Mouse (Mus musculus) fat pad, adult 2 months (tissue): ENCODE measurements around the gene Mlana.

Experiments used
- DNase-seq: peaks from one replicate; pipeline ENCODE4 v3.0.0-alpha.2; 2011; ENCODE audit warnings: low read depth, low spot score; ENCODE audit errors: extremely low read depth

Gene Mlana

DNA sequence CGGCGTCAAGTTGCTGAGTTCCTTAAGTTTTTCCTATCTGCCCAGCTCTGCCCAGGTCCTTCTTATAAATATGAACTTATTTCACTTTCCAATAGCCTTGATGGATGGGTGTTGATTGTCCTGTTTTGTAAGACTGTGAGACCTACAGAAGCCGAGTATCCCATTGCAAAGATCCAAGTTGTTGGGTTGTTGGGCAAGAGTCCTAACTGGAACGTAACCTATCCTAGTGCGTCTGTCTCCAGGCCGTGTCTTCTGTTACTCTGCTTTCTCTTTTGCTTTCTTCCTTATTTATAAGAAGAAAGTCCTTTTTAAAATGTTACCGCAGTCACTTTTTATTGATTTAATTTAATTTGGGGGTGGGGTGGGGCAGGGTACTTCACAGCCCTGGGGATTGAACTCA is 22.7 kb upstream of the Mlana start:
- DNase-seq: no peak

DNA sequence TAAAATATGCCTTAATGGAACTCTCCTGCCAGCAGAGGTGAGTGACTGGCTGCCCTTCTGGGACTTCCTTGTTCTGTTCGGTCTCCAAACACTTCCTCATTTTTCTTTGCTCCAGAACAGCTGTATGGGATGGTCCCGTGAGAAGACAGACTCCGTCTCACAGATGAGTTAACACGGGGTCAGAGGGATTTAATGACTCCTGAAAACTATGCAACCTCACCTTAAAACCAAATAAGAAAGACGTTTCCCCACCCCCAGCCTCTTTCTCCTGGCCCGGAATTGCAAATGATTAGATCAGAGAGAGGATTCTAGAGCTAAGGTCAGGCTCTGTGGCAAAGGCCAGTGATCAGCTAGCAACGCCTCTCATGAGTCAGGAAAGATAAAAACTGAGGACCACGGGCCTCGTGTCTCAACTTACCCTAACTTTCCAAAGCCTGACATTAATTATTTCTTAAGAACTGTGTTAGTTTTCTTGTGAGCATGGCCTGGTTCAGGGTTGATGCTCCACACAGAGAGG is 22.0 kb upstream of the Mlana start:
- no peak for DNase-seq

DNA sequence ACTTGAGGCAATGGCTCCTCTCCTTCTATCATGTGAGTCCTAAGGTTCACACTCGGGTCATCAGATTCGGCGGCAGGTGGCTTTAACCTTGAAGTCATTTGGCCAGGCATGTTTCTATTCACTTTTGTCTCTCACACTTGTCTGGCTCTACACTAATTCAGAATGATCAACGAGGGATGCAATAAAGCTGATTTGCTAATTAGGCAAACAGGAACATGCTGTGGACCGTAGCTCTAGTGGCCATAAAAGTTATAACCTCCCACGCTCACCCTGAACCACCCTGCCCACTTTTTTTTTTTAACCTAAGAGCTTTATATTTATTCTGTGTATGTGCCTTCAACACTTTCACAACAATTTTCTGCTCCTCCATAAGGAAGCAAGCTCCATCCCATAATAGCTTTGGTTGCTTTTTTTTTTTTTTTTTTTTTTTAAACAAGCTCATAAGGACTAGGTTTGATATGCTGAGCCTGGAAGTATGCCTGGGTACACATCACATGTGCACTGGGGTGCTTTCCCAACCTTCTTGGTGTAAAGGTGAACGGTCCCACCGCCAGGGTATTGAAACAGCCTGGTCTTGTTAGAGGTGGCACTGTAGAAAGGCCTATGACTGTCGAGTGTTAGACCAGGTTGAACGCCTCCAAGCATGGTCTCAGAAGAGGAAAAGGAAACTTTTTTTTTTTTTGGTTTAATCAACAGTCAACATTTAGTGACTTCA is 21.0 kb upstream of the Mlana start:
- DNase-seq: peak; percentile 100

DNA sequence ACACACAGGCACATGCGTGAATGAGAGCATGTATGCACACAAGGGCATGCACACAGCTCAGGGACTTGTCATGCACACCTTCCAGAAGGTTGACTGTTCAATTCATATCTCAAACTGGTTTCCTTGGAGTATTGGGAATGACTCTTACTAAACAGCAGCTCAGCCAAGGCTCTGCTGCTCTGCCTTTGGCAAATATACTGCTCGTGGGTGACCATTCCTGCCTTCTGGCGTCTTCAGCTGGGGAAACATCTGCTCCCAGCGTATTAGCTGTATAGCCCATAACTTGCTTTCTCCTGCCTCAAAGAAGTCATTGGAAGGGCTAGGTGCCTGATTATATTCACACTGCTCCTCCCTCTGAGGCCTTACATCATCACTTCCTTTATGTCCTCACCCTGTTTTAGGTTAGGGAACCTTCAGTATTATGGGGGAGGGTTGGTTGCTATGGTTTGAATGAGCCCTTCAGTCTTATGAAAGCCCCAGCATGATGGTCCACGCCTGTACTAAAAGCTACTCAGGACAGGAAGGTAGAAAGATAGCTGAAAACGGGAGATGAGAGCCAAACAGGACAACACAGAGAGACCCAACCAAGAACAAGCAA is 19.3 kb upstream of the Mlana start:
- no peak for DNase-seq

DNA sequence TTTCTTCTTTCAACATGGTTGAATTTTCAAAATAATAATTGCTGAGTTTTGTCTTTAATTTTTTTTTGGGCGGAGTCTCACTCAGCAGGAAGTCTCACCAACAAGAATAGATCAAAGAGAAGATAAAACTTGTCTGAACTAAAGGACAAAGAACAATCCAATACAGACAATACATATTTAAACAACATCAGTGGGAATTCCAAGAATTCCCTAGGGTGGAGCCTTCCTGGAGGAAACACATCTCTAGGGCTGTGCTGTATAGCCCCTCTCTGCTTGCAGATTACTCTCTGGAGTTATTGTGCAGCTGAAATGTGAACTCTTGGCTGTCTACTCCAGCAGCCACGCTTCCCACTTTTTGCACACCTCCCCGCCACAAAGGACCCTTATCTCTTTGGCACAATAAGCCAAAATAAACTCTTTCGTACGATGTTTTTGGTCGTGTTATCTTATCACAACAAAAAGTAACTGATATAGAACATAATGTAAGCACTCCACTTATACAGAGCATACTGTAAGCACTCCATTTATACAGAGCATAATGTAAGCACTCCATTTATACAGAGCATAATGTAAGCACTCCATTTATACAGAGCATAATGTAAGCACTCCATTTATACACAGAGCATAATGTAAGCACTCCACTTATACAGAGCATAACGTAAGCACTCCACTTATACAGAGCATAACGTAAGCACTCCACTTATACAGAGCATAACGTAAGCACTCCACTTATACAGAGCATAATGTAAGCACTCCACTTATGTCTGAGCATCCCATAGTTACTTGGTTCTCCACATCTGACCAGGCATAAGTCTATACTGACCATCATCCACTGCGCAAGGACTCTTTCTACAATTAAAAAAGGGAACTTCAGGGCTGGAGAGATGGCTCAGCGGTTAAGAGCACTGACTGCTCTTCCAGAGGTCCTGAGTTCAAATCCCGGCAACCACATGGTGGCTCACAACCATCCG is 17.2 kb upstream of the Mlana start:
- DNase-seq: no peak

DNA sequence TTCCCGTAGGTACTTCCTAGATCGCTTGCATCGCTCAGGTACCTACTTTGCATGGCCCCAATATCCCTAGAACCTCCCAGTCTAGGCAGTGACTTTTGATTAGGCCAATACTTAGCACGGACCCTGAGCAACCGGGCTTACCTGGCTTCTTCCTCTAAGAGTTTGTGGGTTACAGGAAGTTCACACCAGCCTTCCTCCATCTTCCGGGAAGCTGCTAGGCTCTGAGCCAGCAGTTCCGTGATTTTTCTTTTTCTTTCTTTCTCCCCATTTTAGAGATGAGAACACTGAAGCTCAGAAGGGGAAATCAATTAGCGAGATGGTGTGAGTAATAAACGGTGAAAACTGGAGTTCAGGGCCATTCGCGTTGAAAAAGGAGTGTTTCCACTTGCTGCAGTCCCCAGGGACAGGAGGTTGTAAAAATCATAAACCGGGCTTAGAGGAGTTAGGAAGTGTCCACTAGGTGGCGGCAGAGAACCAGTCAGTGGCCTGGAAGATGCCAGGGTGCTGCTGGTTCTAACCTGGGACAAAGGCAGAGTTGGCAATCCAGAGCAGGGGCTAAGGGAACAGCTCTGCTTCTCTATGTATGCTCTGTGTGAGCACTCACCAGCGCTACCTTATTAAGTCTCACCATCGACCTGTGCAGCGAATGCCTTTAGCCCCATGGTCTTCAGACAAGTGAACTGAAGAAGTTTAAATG is 13.6 kb upstream of the Mlana start:
- DNase-seq: no peak

DNA sequence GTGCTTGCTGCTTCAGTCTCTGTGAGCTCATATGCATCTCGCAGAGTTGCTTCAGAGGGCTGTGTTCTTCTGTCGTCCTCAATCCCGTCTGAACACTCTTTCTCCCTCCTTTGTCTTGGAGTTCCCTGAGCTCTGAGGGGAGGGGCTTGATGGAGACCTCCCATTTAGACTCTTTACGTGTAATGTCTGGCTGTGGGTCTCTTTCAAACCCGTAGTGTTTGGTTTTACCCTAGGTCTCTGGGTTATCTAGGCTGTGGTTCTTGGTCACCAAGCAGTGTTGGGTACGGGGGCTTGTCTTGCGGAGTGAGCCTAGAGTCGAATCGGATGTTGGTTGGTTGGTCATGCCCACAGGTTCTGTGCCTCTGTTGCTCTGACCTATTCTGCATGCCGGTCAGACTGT is 2.6 kb upstream of the Mlana start:
- DNase-seq: no peak

DNA sequence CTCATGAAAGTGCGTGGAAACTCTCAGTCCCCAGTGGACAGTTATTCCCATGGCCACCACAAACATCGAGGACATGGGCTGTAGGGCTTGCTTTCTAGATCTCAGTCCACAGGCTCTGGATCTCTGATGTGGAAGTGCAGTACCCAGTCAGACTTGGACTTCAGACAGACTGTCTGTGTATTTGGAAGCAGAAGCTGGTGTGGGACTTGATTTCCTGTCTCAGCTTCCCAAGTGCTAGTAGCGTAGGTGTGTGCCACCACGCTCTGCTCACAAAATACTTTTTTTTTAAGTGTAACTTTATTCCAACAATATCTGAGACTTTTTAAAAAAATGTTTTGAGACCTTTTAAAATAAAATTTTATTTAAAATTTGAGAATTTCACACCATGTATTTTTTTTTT is 1.3 kb upstream of the Mlana start:
- DNase-seq: no peak

DNA sequence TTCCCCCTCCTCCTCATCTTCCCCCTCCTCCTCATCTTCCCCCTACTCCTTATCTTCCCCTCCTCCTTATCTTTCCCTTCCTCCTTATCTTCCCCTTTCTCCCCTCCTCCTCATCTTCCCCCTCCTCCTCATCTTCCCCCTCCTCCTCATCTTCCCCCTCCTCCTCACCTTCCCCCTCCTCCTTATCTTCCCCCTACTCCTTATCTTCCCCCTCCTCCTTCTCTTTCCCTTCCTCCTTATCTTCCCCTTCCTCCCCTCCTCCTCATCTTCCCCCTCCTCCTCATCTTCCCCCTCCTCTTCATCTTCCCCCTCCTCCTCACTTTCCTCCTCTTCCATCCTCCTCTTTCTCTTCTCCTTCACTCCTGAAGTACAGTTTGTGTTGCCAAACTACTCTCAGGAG is 784 bp upstream of the Mlana start:
- DNase-seq: no peak

DNA sequence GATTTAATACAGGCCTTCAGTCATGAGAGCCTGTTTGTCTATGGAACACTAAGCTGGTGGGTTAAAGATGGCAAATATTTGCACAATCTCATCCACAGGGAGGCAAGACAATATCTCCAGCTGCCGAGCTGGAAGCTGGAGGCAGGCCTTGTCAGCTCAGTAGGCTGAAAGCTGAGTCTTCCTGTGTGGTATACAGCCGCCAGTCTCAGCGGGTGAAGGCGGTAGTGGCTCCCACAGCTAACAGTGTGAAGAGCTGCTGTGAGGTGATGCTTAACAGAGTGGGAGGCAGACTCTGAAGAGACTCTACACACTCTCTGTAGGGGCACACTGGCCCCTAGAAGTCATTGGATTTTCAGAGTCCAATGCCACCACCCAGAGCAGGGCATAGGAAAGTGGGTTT is 4.1 kb downstream of the Mlana start:
- no peak for DNase-seq

DNA sequence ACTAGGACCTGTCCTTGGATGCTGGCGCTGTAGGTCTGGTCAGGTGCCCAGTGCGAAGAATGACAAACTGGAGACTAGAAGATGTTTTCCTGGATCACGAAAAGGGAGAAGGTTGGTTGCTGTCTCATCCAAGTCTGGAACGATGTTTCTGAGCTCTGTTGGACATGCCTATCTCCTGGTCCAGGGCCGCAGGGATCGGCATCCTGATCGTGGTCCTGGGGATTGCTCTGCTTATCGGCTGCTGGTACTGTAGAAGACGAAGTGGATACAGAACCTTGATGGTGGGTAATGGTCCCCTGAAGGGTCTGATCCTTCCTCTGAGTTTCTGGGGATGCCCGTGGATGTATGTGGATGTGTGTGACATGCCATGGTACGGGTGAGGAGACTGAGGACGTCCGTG is 6.8 kb downstream of the Mlana start:
- DNase-seq: no peak

DNA sequence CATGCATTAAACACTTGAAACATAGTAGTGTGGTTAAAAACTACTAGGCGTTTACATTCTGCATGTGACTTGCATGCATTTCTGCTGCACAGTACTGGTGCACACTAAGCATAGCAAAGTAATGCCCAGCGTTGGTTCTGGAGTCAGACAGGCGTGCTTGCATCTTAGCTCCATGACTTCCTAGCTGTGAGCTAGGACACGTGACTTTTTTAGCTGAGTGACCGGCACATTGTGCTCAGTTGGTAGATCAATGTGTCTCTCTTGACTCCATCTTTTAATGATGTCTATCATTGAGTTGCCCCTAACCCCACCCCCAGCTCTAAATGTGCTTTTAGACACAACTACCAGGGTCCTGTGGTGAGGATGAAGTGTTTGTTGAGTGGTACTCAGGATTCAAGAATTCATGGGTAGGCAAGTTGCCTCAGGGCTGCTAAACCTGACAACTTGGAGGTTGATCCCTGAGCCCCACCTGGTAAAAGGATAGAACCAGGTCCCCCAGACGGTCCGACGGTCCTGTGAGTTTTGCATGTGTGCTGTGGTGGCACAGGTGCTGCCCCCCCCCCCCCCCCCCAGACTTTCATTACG is 9.8 kb downstream of the Mlana start:
- no peak for DNase-seq

DNA sequence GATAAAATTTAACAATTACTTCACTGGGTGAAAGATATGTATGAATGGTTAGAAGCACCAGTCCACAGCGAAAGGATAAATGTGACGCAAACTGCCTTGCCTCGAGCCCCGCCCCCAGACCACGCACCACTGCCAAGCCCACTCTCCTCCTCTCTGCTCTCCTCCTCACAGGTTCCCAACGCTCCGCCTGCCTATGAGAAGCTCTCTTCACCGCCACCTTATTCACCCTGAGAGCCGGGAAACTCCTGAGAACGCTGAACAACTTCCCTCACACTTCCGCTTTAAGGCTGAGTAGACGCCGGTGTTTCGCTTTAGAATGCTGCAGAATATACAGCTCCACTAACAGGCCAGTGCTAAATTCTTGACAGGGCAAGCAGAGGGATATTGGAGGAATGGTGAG is 10.4 kb downstream of the Mlana start:
- DNase-seq: no peak

DNA sequence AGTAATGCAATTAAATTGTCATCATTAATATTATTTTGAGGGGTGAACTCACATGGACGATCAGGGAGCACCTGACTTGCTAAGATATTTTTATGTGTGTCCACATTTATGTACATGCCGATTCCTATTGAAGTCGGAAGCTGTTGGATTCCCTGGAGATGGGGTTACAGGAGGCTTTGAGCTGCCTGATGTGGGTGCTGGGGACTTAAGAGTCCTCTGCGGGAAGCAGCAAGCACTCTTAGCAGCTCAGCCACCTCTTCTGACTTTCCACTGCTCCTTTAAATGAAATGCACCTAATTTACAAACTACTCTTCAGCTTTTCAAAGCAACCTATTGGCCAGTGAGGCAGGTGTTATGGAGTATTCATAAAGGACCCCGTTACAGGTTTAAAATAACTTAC is 10.8 kb downstream of the Mlana start:
- DNase-seq: no peak

DNA sequence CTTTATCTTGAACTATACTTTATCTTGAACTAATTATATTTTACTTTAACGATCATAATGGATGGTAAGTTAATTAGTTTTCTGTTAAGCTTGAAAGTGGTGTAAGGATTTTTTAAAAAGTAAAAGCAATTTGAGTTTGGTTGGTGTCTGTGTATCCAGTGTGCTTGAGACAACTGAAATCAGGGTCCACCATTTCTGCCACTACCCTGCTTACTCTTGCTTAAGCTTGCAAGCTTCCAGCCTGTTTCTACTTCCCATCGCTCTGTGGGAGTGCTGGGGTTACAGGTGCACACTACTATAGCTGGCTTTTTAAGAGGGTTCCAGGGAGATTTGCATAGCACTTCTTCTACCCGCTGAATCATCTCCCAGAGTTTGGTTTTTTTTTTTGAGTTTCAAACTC is 11.8 kb downstream of the Mlana start:
- no peak for DNase-seq

DNA sequence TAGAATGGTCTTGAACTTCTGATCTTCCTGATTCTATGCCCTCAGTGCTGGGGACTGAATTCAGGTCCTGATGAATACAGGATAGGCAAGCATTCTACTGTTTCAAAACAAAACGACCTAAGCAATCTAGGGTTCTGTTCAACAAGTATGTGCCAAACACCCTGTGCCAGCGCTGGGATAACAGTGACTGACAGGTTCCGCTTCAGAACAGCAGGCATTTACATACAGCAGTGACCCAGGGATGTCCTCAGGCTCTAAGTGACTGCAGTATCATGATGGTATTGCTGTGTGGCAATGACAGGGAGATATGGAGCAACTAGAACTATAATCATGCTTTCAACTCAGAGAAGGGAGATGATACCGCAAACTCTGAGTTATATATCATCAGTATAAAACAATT is 15.8 kb downstream of the Mlana start:
- peak; percentile 87 for DNase-seq

DNA sequence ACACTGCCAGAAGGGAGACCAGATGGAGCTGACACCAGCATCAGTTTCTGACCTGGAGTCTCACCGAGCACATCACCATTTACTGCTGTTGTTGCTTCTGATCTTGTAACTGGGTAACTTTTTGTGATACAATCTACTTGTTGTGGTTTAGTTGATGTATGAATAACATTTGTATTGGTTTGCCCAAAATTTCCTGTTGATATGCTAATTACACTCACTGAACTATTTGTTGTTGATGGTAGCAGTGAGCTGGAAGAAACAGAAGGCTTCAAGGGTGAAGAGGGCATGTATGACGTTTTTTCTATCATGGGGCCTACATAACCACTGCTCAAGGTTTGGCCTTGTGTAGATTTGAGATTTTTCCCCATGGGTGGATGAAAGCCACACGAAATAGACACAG is 20.2 kb downstream of the Mlana start:
- DNase-seq: no peak

DNA sequence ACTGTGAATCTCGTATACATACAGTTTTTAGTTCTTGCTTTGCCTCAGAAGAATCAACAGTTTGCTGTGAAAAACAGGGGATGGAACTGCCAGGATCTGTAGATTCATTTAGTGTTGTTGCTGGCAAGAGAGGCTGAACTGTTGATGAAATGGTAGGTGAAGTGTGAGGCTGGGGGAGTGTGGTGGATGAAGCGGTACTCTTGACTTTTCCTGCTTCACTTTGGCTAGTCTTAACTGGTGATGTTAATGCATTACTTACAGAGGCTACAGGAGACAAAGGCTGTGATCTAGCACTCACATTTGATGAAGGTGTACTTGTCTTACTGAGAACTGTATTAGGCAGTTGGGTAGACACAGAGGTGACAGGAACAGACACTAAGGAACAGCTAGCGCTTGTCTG is 20.9 kb downstream of the Mlana start:
- no peak for DNase-seq

DNA sequence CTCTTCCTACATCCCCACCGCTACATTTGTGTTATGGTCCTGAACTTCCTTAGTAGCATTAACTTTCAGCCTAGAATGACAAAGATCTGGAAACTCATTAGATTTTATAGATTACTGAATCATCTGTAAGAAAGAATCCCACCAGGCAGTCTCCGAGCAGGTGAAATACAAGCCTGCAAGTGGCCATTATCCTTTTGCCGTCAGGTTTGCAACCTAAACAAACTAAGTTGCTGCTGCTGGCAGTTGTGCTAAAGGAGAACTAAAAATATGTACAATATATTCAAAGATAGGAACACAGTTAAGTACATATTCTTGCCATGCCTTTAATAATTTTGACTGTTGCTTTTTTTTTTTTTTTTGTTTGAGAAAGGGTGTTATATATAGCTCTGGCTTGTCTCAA is 37.8 kb downstream of the Mlana start:
- DNase-seq: no peak

DNA sequence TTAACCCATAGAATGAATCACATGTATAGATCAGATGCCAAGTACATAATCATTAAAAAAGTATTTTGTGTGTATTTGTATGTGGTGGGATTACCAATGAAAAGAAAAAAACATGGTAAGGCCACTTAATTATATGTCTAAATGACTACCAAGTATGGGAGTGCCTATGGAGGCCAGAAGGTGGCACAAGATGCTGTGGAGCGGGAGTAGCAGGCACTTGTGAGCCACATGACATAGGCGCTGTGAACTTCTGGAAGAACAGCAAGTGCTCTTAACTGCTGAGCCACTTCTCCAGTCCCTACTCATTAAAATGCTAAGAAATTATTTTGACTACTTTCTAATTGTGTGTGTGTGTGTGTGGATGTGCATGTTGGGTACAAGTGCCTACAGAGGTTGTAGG is 42.0 kb downstream of the Mlana start:
- DNase-seq: no peak

DNA sequence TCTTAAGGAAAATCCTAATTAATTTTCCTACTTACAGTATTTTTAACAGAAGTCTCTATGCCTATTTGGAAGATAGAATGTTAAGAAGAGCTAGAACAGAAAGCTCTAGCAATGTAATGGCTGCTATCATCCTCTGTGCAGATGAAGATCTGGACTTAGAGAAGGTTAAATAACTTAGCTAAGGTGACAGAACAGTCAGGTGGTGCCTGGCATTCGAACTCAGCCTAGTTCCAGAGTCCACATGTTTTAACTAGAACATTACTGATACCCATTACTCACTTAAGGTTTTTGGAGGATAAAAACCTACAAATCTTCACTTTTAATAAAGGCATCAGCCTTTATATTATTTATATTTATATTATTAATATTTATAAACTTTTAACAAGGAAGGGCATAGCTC is 43.0 kb downstream of the Mlana start:
- DNase-seq: no peak
